Mouse (Mus musculus): ENCODE data around the gene 4922502D21Rik. TPM values are rescaled to one million over a fixed set of nuclear protein-coding genes. Genes with fewer than 3 reads are reported as not detected.

4922502D21Rik gene
- polyA plus RNA-seq, 1 experiment, result not detected

- TF ChIP-seq FLI1 (IDR thresholded peaks at IDR 0.05; ENCODE audit: low read length) (no peak), GATA1 (IDR thresholded peaks at IDR 0.05; ENCODE audit: borderline replicate concordance, low read length) (no peak)
- Histone ChIP-seq H3K36me3 (replicated peaks; ENCODE audit: low read length) (no peaks in the 10 kb centered on the region), H3K4me3 (replicated peaks) (no peak overlapping the region), H3K9me3 (no peaks in the 10 kb centered on the region), H3K4me1 (peaks cover 51% of the 10 kb centered on the region), H3K27me3 (replicated peaks) (no peaks in the 10 kb centered on the region)
These were observed 15.9 kb downstream of the 4922502D21Rik start for GRCm38 (mm10) chr6:129315698-129316097.

GRCm38 (mm10) chr6:129314655-129315168 lies 16.9 kb downstream of the 4922502D21Rik start:
- H3K36me3 ChIP-seq (replicated peaks; ENCODE audit: low read length), result no peaks in the 10 kb centered on the region
- no peak for TF ChIP-seq FLI1 (IDR thresholded peaks at IDR 0.05; ENCODE audit: low read length)
- TF ChIP-seq GATA1 (IDR thresholded peaks at IDR 0.05; ENCODE audit: borderline replicate concordance, low read length), result no peak
- no peaks in the 10 kb centered on the region for H3K9me3 ChIP-seq
- no peaks in the 10 kb centered on the region for H3K27me3 ChIP-seq (replicated peaks)
- H3K4me3 ChIP-seq (replicated peaks), result no peak overlapping the region
- H3K4me1 ChIP-seq, result peaks cover 51% of the 10 kb centered on the region

GRCm38 (mm10) chr6:129312499-129312898 lies 19.1 kb downstream of the 4922502D21Rik start:
- no peaks in the 10 kb centered on the region for H3K27me3 ChIP-seq (replicated peaks)
- no peak for TF ChIP-seq FLI1 (IDR thresholded peaks at IDR 0.05; ENCODE audit: low read length)
- TF ChIP-seq GATA1 (IDR thresholded peaks at IDR 0.05; ENCODE audit: borderline replicate concordance, low read length), result no peak
- no peak overlapping the region for H3K4me3 ChIP-seq (replicated peaks)
- no peaks in the 10 kb centered on the region for H3K9me3 ChIP-seq
- peaks cover 47% of the 10 kb centered on the region for H3K4me1 ChIP-seq
- H3K36me3 ChIP-seq (replicated peaks; ENCODE audit: low read length), result no peaks in the 10 kb centered on the region

GRCm38 (mm10) chr6:129304180-129304579 lies 27.4 kb downstream of the 4922502D21Rik start:
- no peak for TF ChIP-seq GATA1 (IDR thresholded peaks at IDR 0.05; ENCODE audit: borderline replicate concordance, low read length)
- no peaks in the 10 kb centered on the region for H3K9me3 ChIP-seq
- peaks cover 7% of the 10 kb centered on the region; the same call in 1 of the 2 replicates for H3K4me1 ChIP-seq
- H3K36me3 ChIP-seq (replicated peaks; ENCODE audit: low read length), result peaks cover 3% of the 10 kb centered on the region
- no peaks in the 10 kb centered on the region for H3K27me3 ChIP-seq (replicated peaks)
- no peak overlapping the region for H3K4me3 ChIP-seq (replicated peaks)

- no peak for TF ChIP-seq FLI1 (IDR thresholded peaks at IDR 0.05; ENCODE audit: low read length)
- no peak for TF ChIP-seq GATA1 (IDR thresholded peaks at IDR 0.05; ENCODE audit: borderline replicate concordance, low read length)
- Histone ChIP-seq H3K27me3 (replicated peaks) (no peaks in the 10 kb centered on the region), H3K9me3 (no peaks in the 10 kb centered on the region)
These were observed 42.9 kb downstream of the 4922502D21Rik start for GRCm38 (mm10) chr6:129288708-129289107.

GRCm38 (mm10) chr6:129284384-129285104 lies 47.1 kb downstream of the 4922502D21Rik start:
- no peaks in the 10 kb centered on the region for H3K27me3 ChIP-seq (replicated peaks)
- no peaks in the 10 kb centered on the region for H3K36me3 ChIP-seq (replicated peaks; ENCODE audit: low read length)
- no peaks in the 10 kb centered on the region for H3K9me3 ChIP-seq
- TF ChIP-seq FLI1 (IDR thresholded peaks at IDR 0.05; ENCODE audit: low read length) (peak; percentile 93), GATA1 (IDR thresholded peaks at IDR 0.05; ENCODE audit: borderline replicate concordance, low read length) (peak; percentile 98)
- H3K4me3 ChIP-seq (replicated peaks), result peak overlapping the region; percentile 84
- peaks cover 32% of the 10 kb centered on the region for H3K4me1 ChIP-seq

More at GRCm38 (mm10) chr6:129288708-129289107, 42.9 kb downstream of the 4922502D21Rik start:
- Histone ChIP-seq H3K36me3 (replicated peaks; ENCODE audit: low read length) (no peaks in the 10 kb centered on the region), H3K4me3 (replicated peaks) (no peak overlapping the region), H3K4me1 (peaks cover 32% of the 10 kb centered on the region)

GRCm38 (mm10) chr6:129283271-129283670 lies 48.3 kb downstream of the 4922502D21Rik start:
- H3K9me3 ChIP-seq, result no peaks in the 10 kb centered on the region
- H3K27me3 ChIP-seq (replicated peaks), result no peaks in the 10 kb centered on the region
- no peaks in the 10 kb centered on the region for H3K36me3 ChIP-seq (replicated peaks; ENCODE audit: low read length)
- peaks cover 39% of the 10 kb centered on the region for H3K4me1 ChIP-seq
- TF ChIP-seq GATA1 (IDR thresholded peaks at IDR 0.05; ENCODE audit: borderline replicate concordance, low read length), result no peak
- no peak for TF ChIP-seq FLI1 (IDR thresholded peaks at IDR 0.05; ENCODE audit: low read length)
- H3K4me3 ChIP-seq (replicated peaks), result no peak overlapping the region

- peak overlapping the region; percentile 26 for H3K4me3 ChIP-seq (replicated peaks)
- peaks cover 4% of the 10 kb centered on the region for H3K36me3 ChIP-seq (replicated peaks; ENCODE audit: low read length)
- peaks cover 51% of the 10 kb centered on the region for H3K4me1 ChIP-seq
- H3K9me3 ChIP-seq, result no peaks in the 10 kb centered on the region
- TF ChIP-seq FLI1 (IDR thresholded peaks at IDR 0.05; ENCODE audit: low read length) (no peak), GATA1 (IDR thresholded peaks at IDR 0.05; ENCODE audit: borderline replicate concordance, low read length) (no peak)
- no peaks in the 10 kb centered on the region for H3K27me3 ChIP-seq (replicated peaks)
These were observed 55.1 kb downstream of the 4922502D21Rik start for GRCm38 (mm10) chr6:129276483-129276882.

GRCm38 (mm10) chr6:129275624-129276203 lies 55.9 kb downstream of the 4922502D21Rik start:
- Histone ChIP-seq H3K9me3 (no peaks in the 10 kb centered on the region), H3K4me1 (peaks cover 51% of the 10 kb centered on the region), H3K4me3 (replicated peaks) (peak overlapping the region; percentile 90), H3K36me3 (replicated peaks; ENCODE audit: low read length) (peaks cover 9% of the 10 kb centered on the region), H3K27me3 (replicated peaks) (no peaks in the 10 kb centered on the region)
- TF ChIP-seq FLI1 (IDR thresholded peaks at IDR 0.05; ENCODE audit: low read length) (no peak), GATA1 (IDR thresholded peaks at IDR 0.05; ENCODE audit: borderline replicate concordance, low read length) (no peak)

- Histone ChIP-seq H3K36me3 (replicated peaks; ENCODE audit: low read length) (peaks cover 13% of the 10 kb centered on the region), H3K27me3 (replicated peaks) (no peaks in the 10 kb centered on the region), H3K4me3 (replicated peaks) (peak within 1 kb of the TSS; percentile 90), H3K4me1 (peaks cover 48% of the 10 kb centered on the region), H3K9me3 (no peaks in the 10 kb centered on the region)
- no peak for TF ChIP-seq FLI1 (IDR thresholded peaks at IDR 0.05; ENCODE audit: low read length)
- no peak for TF ChIP-seq GATA1 (IDR thresholded peaks at IDR 0.05; ENCODE audit: borderline replicate concordance, low read length)
These were observed 56.4 kb downstream of the 4922502D21Rik start, which contains the start of gene Cd69 for GRCm38 (mm10) chr6:129275220-129275619. Gene Cd69, minus strand, starts transcription at chr6:129275436.
